Mouse (Mus musculus): ENCODE results near the gene Gm49320. TPM values are rescaled to one million over a fixed set of nuclear protein-coding genes. Genes with fewer than 3 reads are reported as not detected.

Gene Gm49320
- polyA plus RNA-seq, 1 experiment: 0.64 TPM

DNA sequence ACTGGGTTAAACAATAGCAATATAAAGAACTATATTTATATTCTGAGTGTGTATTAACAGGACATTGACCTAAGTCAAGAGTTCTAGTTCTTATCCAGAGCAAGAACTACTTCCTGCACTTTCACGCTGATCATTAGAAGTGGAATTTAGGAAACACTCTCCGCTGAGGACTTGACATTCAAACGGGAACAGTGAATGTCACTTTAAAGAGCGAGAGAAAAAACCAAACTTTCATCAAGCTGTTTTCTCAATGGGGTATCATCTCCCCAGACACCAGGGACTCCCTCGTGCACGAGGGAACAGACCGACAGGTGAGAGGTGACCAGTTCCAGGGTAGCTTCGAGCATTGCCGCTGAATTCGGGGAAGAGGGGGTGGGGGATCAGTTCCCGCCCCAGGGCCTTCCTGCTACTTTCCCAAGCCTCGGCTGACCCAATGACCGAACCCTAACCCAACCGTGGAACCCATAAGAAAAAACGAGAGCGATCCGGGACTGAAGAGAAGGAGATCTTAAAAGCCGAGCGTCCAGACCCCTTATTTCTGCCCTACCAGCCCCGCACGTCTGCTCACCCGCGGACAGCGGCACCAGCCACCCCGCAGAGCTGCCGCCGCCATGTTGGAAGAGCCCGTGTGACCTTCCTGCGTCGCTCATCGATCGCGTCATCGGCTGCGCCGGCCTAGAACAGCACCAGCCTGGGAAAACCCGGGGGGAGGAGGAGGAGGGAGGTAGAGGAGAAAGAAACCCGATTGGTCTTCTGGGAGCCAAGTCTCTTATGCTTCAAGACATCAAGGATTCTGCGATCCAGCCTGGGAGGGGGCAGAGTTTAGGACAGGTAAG, 36.8 kb downstream of the Gm49320 start, which contains the start of gene Timm44:
TSS of gene Timm44 (minus strand) at position 639 of the 836 bp plus-strand sequence.
- Histone ChIP-seq H3K36me3 (ENCODE audit: control insufficient read depth, insufficient read depth, low read length) (no peaks in the 10 kb centered on the region), H3K27me3 (ENCODE audit: control insufficient read depth, insufficient read depth, low read length) (no peaks in the 10 kb centered on the region), H3K4me3 (ENCODE audit: control insufficient read depth, low read depth, low read length) (peak within 1 kb of the TSS; percentile 93), H3K4me1 (ENCODE audit: control insufficient read depth, insufficient read depth, low read length) (peaks cover 4% of the 10 kb centered on the region), H3K27ac (ENCODE audit: control insufficient read depth, insufficient read depth, low read depth, low read length) (peak within 1 kb of the TSS; percentile 45)
- peak; percentile 79 for TF ChIP-seq POLR2A (IDR thresholded peaks at IDR 0.05; ENCODE audit: control insufficient read depth, low read depth, low read length)
- no peak for TF ChIP-seq CTCF (IDR thresholded peaks at IDR 0.05; ENCODE audit: control insufficient read depth, insufficient read depth, insufficient replicate concordance, low read depth, low read length)

GRCm38 (mm10) chr8:4276111-4276465, 37.4 kb downstream of the Gm49320 start:
- H3K4me1 ChIP-seq (ENCODE audit: control insufficient read depth, insufficient read depth, low read length): peaks cover 4% of the 10 kb centered on the region
- H3K36me3 ChIP-seq (ENCODE audit: control insufficient read depth, insufficient read depth, low read length): no peaks in the 10 kb centered on the region
- peak overlapping the region; percentile 93 for H3K4me3 ChIP-seq (ENCODE audit: control insufficient read depth, low read depth, low read length)
- no peaks in the 10 kb centered on the region for H3K27me3 ChIP-seq (ENCODE audit: control insufficient read depth, insufficient read depth, low read length)
- no peak for TF ChIP-seq POLR2A (IDR thresholded peaks at IDR 0.05; ENCODE audit: control insufficient read depth, low read depth, low read length)
- TF ChIP-seq CTCF (IDR thresholded peaks at IDR 0.05; ENCODE audit: control insufficient read depth, insufficient read depth, insufficient replicate concordance, low read depth, low read length): no peak
- peak overlapping the region; percentile 33; the same call in 1 of the 2 replicates for H3K27ac ChIP-seq (ENCODE audit: control insufficient read depth, insufficient read depth, low read depth, low read length)

- no peaks in the 10 kb centered on the region; the same call in 1 of the 2 replicates for H3K36me3 ChIP-seq (ENCODE audit: control insufficient read depth, insufficient read depth, low read length)
- H3K4me3 ChIP-seq (ENCODE audit: control insufficient read depth, low read depth, low read length): no peak overlapping the region
- no peak overlapping the region for H3K27ac ChIP-seq (ENCODE audit: control insufficient read depth, insufficient read depth, low read depth, low read length)
- H3K27me3 ChIP-seq (ENCODE audit: control insufficient read depth, insufficient read depth, low read length): no peaks in the 10 kb centered on the region
- no peaks in the 10 kb centered on the region for H3K4me1 ChIP-seq (ENCODE audit: control insufficient read depth, insufficient read depth, low read length)
- TF ChIP-seq CTCF (IDR thresholded peaks at IDR 0.05; ENCODE audit: control insufficient read depth, insufficient read depth, insufficient replicate concordance, low read depth, low read length) (no peak), POLR2A (IDR thresholded peaks at IDR 0.05; ENCODE audit: control insufficient read depth, low read depth, low read length) (no peak)
Observed at GRCm38 (mm10) chr8:4292738-4293137, 54.1 kb downstream of the Gm49320 start.

DNA sequence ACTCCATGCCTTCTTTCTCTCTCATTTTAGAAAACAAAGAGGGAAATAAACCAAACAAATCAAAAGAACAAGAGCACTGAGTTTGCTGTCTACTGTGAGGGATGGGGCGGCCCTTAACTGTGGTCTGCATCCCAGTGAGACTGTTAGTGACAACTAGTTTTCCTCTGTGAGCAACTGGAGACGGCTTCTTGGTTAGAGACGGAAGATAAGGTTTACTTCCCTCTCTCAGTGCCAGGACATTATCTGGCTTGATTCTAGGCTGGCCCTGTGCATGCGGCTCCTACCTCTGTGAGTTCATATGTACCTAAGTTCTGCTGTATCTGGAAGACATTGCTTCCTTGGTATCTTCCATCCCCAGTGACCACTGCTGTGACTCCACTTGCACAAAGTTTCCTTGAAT, 59.2 kb downstream of the Gm49320 start:
- Histone ChIP-seq H3K4me3 (ENCODE audit: control insufficient read depth, low read depth, low read length) (no peak overlapping the region), H3K27ac (ENCODE audit: control insufficient read depth, insufficient read depth, low read depth, low read length) (no peak overlapping the region), H3K4me1 (ENCODE audit: control insufficient read depth, insufficient read depth, low read length) (no peaks in the 10 kb centered on the region), H3K36me3 (ENCODE audit: control insufficient read depth, insufficient read depth, low read length) (peaks cover 2% of the 10 kb centered on the region), H3K27me3 (ENCODE audit: control insufficient read depth, insufficient read depth, low read length) (no peaks in the 10 kb centered on the region)
- no peak for TF ChIP-seq CTCF (IDR thresholded peaks at IDR 0.05; ENCODE audit: control insufficient read depth, insufficient read depth, insufficient replicate concordance, low read depth, low read length)
- no peak for TF ChIP-seq POLR2A (IDR thresholded peaks at IDR 0.05; ENCODE audit: control insufficient read depth, low read depth, low read length)

Other genes with a start within 250 kb of the Gm49320 start
- 0.47 and 1.2 TPM in 2 replicates for gene Cd209f, start 133.0 kb upstream of the Gm49320 start, polyA plus RNA-seq (2012; rRNA removed)
- gene Cd209g, start 104.8 kb upstream of the Gm49320 start, polyA plus RNA-seq (2012; rRNA removed): 0.28 and 0.73 TPM in 2 replicates
- gene Evi5l, start 72.3 kb upstream of the Gm49320 start, polyA plus RNA-seq (2012; rRNA removed): 123 and 181 TPM in 2 replicates
- 0.16 and 0.83 TPM in 2 replicates for gene Prr36, start 21.4 kb upstream of the Gm49320 start, polyA plus RNA-seq (2012; rRNA removed)
- 0.16 and 0.40 TPM in 2 replicates for gene Lrrc8e, start 12.0 kb upstream of the Gm49320 start, polyA plus RNA-seq (2012; rRNA removed)
- 32.1 and 262 TPM in 2 replicates for gene Map2k7, start 125 bp upstream of the Gm49320 start, polyA plus RNA-seq (2012; rRNA removed)
- gene Tgfbr3l, start 9.3 kb downstream of the Gm49320 start, polyA plus RNA-seq (2012; rRNA removed): 18.2 and 38.8 TPM in 2 replicates
- gene Snapc2, start 14.2 kb downstream of the Gm49320 start, polyA plus RNA-seq (2012; rRNA removed): 16.0 and 20.7 TPM in 2 replicates
- 66.4 and 66.8 TPM in 2 replicates for gene Ctxn1, start 20.4 kb downstream of the Gm49320 start, polyA plus RNA-seq (2012; rRNA removed)
- gene Timm44, start 37.0 kb downstream of the Gm49320 start, polyA plus RNA-seq (2012; rRNA removed): 52.9 and 56.3 TPM in 2 replicates
- 8.6 and 9.6 TPM in 2 replicates for gene Ccl25, start 86.3 kb downstream of the Gm49320 start, polyA plus RNA-seq (2012; rRNA removed)
- 23.5 and 28.2 TPM in 2 replicates for gene Elavl1, start 86.5 kb downstream of the Gm49320 start, polyA plus RNA-seq (2012; rRNA removed)

Data from testis, adult 2 months (tissue).